Mouse (Mus musculus) cortical plate, adult 2 months (tissue): ENCODE results near the gene Nsd2.
"Not testable (repeated sequence)": the region's sequence is repeated elsewhere in the genome, so short reads cannot be mapped to it uniquely, and the experiment has no call there.

Source experiments
- CTCF ChIP-seq: fragments of 200-500 bp; IDR thresholded peaks from 2 replicates; pipeline ENCODE4 v1.5.1; 2011; ENCODE audit warnings: mild to moderate bottlenecking, control low read depth, low read length; ENCODE audit not compliant: insufficient read depth; ENCODE audit errors: extremely low read depth
- POLR2A ChIP-seq: fragments of 200-500 bp; IDR thresholded peaks from 2 replicates; pipeline ENCODE4 v1.6.1; 2011; ENCODE audit warnings: mild to moderate bottlenecking, low read length, control low read depth; ENCODE audit not compliant: insufficient read depth; ENCODE audit errors: extremely low read depth

- TF ChIP-seq CTCF, POLR2A: not testable (repeated sequence)
Observed at GRCm38 (mm10) chr5:33916616-33917015, 96.1 kb downstream of the Nsd2 start.
